Mouse (Mus musculus) testis, postnatal 14 days (tissue): ENCODE measurements around the gene Gcg.

Source experiments
- DNase-seq: peaks from one replicate; pipeline ENCODE4 v3.0.0; 2021; ENCODE audit warnings: low spot score

The Gcg gene

DNA sequence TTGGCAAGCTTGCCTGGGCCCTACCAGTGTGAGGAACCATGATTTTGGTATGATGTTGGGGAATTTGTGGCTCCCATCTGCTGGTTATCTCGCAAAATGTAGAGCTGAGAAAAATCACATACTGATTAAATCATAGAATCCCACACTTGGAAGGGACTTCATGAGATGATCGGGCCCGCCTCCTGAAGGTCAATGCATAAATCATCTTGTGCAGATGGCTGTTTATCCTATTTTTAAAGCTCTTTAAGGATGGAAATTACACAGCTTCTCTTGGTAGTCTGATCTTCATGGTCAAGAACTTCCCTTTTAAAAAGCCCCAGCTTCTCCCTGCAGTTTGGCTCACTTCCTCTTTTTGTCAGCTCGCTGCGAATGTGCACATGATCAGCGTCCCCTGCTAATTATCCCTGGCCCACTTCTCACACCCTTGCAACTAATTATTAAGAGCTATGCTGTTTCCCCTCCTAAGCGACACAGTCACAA lies 23.2 kb downstream of the Gcg start:
- no peak for DNase-seq

DNA sequence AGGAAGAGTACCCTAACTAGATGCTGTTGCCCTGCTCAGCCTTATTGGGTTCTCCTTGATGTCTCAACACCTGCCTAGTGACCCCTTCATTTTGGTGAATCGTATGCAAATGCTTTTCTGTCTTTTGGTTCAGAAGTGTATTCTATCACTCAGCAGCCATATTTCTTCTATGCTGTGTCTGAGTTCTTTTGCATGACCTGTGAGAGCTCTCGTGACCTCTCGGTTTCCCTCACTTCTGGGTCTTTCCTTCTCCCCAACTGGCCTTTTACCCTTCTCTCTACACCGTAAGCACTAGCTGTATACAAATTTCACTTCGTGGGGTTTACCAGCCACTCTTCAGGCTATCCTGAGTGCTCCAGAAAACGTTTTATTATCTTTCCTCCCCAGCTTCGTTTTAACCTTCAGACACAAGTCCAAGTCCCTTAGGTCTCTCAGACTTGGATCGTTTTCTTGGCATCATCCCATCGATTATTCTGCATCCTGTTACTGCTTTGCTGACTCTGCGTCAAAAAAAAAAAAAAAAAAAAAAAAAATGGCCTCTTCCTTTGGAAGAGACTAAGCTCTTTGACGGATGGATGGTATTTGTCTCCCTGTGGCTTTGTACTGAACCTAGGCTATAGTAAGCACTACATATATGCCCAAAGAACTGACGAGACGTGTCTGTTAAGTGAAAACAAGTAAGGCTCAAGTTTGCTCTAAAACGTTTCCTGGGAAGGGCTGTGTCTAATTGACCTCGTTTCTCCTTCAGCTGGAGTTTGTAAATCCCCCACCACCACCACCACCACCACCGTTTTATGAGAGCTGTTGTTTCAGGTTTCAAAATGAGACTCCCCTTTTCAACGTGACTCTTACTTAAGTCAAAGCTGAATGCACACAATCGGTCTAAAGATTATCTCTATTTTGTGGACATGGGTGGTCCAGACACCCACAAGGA lies 23.9 kb downstream of the Gcg start:
- DNase-seq = no peak

DNA sequence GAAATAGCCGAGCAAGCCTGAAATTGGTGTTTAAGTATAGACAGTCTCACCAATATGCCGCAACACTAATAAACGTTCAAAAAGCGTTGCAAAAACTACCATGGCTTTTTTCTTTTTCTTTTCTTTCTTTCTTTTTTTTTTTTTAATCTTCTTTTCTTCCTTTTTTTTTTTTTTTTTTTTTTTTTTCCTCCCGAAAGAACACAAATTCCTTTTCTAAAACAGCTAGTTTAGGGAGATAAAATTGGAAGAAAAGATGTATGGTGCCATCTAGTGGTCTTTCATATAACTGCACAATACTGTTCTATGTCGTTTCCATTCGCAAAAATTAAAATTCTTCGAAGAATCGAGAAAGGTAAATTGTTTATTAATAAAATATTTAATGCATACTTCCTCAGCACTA lies 25.4 kb downstream of the Gcg start:
- no peak for DNase-seq

DNA sequence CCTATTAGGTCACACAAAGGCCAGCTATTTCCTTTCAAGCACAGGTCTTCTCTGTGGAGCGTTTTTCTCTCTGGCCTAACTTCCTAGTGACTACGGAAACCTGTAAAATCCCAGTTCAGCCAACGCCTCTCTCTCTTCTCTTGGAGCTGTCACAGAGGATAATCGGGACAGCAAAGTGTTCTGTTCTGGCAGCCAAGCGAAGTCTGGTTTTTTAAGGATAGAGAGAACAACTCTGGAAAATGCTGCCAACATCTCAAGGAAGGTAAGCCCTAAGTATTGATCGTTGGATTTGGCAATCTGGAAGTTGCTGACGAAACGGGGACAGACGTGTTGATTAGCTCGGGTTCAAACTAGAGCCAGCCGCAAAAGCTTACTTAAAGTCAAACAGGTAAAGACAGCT lies 28.5 kb downstream of the Gcg start:
- no peak for DNase-seq

DNA sequence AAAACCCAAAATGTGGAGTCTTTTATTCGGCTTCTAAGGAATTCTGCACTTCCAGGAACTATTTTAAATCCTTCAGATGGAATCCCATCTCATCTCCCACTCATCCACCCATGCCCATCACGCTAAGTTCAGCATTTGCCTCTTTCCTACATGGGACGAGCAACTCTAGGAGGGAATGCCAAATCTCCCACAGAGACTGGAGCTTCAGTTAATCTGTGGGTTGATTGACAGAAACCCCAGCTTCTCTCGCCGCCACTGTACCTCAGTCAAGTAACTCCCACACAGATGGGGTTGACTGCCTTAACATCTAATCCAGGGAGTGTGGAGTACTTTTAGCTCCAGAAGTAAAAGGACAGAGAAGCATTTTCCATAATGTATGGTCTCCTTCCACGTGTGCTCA lies 29.4 kb downstream of the Gcg start:
- DNase-seq = no peak

DNA sequence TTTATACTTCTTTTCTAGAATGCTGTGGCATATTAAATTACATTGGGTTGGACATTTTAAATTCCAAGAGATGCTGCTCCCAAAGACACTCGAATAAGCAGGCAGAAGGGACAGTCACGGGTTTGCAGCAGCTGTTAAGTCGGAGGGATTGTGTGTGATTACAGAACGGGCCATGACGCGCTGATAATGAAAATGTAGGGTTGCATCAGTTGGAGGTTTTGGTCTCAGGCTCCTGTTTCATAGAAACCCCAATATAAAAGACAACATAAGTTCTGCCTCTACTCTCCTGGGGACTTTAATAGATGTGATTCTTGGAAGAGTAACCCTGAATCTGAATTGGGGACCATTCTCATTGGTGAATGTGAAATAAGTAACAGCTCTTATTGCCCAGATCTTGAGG lies 33.1 kb downstream of the Gcg start:
- DNase-seq = no peak

DNA sequence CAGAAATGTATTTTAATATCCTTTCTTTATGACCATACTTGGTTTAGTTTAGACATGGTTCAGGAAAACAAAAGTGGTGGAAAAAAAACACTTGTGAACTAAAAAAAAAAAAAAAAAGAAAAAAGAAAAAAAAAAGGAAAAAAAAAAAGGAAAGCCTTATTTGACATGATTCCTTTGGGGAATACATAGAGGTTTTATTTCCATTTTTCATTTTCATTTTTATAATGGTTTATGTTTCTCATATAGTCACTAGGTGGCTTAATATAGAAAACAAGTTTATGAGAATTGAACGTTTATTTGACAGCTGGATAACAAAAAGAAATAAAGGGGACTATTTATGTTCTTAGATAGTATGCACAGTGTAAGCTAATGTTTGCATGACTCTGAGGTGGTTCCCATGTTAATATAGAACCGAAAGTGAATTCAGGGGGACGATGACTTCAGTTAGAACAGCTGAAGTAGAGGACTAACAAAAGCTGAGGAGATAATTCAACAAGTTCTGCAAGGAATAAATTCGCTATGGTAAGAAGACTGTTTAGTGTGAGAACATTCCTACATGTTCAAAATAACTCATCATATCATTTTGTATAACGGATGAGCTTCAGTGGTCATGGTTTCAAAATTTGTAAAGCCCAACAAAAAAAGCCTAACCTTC lies 33.6 kb downstream of the Gcg start:
- no peak for DNase-seq

DNA sequence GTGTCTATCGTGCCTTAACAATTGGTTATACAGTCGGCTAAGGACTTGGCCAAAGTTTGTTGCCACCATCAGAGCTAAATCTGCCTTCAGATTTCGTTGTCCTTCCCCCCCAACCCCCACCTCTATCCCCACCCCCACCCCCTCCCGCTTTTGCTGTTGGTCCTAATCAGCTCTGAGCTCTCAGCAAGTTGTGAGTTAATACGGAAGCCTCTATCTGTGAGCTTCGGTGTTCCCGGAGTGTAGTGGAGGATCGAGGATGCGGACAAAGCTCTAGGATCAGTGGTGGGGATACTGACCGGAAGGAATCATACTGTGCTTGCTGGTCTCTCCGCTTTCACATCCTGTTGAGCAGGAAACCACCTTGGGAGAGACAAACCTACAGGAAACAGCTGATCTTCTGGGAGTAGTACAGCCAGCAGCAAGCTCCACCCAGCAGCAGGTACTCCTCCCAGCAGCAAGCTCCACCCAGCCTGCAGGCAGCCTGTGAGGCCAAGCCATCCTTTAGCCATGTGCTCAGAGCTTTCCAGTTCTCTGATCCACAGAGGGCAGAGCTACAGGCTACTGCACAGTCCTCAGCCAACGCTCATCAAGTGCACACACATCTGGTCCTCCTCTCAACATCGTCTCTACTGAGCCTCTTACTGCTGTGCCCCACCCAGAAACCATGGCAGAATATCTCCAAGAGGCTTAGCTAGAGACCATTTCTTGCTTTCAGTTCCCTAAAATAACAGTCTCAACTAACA lies 42.5 kb downstream of the Gcg start:
- no peak for DNase-seq

DNA sequence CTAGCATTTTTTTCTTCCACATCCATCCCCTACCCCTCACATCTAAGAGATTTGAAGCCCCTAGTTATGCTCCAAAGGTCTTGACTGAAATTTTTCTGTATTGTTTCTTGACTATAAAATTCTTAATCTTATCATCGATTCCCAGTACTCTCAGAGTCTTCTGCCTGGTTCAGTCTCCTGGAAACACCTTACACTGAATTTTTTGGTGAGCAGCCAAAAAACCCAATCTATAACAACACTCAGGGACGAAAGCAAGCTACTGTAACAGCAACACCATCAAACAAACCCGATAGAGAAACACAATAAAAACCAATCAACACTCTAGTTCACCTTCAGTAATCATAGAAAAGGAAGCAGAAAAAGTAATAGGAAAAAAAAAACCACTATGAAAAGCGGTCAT lies 43.4 kb downstream of the Gcg start:
- no peak for DNase-seq

DNA sequence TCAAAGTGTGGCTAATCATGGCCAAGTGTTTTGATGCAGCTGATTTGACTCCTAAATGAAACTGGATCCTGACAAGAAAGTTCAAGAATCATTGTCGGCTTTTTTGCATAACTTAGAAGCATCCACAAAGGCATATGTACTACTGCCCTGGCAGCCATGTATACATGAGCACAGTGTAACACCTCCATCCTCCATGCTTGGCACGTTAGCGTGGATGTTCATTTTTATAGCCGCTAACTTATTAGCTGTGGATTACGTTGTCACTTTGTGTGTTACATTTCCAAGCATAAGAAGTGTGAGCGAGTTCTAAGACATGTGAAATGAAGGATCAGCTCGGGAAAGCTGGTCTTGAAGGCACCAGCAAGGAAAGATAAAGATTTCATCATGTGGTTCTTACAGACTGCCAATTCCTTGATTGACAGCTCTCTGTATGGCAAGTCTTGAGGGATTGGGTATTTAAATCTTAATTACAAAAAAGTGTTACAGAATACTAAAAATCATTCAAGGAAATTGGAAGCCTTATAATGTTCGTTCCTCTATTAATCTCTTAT lies 52.1 kb downstream of the Gcg start:
- no peak for DNase-seq

DNA sequence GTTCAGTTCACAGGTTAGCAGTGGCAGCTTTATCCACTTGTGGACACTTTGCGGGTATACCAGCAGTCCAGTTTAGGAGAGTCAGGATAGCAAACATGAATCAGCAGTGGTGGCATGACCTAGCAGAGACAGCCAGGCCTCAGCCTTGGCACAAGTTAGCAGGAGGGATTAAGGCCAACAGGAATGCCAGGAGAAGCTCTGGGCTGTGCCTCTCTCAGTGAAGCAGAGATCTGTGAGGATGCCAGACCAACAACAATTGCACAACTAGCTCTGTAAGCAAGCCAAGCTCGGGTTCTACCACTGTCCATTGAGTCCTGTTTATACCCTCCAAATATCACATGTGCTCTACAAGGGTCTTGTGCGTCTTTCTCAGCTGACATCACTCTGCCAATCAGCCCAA lies 57.5 kb downstream of the Gcg start:
- DNase-seq = no peak
